Mouse (Mus musculus) testis, adult 2 months (tissue): Measurements from ENCODE around the gene Ankrd33. TPM values are rescaled to one million over a fixed set of nuclear protein-coding genes. Genes with fewer than 3 reads are reported as not detected.

Experiments
- H3K27ac ChIP-seq: fragments of 200-500 bp; 2 replicates; pipeline ENCODE4 v1.5.1; 2012; ENCODE audit warnings: low read depth, low read length; ENCODE audit not compliant: control insufficient read depth, insufficient read depth
- H3K27me3 ChIP-seq: fragments of 200-500 bp; 2 replicates; pipeline ENCODE4 v1.6.1; 2012; ENCODE audit warnings: mild to moderate bottlenecking, low read length, moderate library complexity; ENCODE audit not compliant: control insufficient read depth, insufficient read depth
- H3K36me3 ChIP-seq: fragments of 200-500 bp; 2 replicates; pipeline ENCODE4 v1.6.1; 2012; ENCODE audit warnings: mild to moderate bottlenecking, low read length; ENCODE audit not compliant: control insufficient read depth, insufficient read depth
- H3K4me1 ChIP-seq: fragments of 200-500 bp; 2 replicates; pipeline ENCODE4 v1.6.1; 2012; ENCODE audit warnings: low read length; ENCODE audit not compliant: control insufficient read depth, insufficient read depth
- H3K4me3 ChIP-seq: fragments of 200-500 bp; 2 replicates; pipeline ENCODE4 v1.5.1; 2012; ENCODE audit warnings: low read depth, mild to moderate bottlenecking, low read length, moderate library complexity, mixed read lengths; ENCODE audit not compliant: control insufficient read depth
- CTCF ChIP-seq: fragments of 200-500 bp; IDR thresholded peaks from 2 replicates; pipeline ENCODE4 v1.5.1; 2012; ENCODE audit warnings: low read depth, mild to moderate bottlenecking, inconsistent platforms, low read length, moderate library complexity; ENCODE audit not compliant: control insufficient read depth, insufficient read depth, insufficient replicate concordance
- POLR2A ChIP-seq: fragments of 200-500 bp; IDR thresholded peaks from 2 replicates; pipeline ENCODE4 v1.6.1; 2012; ENCODE audit warnings: low read depth, mild to moderate bottlenecking, inconsistent platforms, low read length, moderate library complexity; ENCODE audit not compliant: control insufficient read depth
- polyA plus RNA-seq: library from polyadenylated mRNA; depleted of rRNA; stranded (reverse); fragments of >200 nt; gene quantifications from 2 replicates; pipeline ENCODE4 v1.2.3, GENCODE M21; 2012

The Ankrd33 gene
- polyA plus RNA-seq, 1 experiment: not detected

GRCm38 (mm10) chr15:101133993-101134704, 18.6 kb downstream of the Ankrd33 start:
- Histone ChIP-seq H3K27me3 (no peaks in the 10 kb centered on the region), H3K36me3 (no peaks in the 10 kb centered on the region), H3K4me1 (peaks cover 12% of the 10 kb centered on the region), H3K27ac (no peak overlapping the region), H3K4me3 (no peak overlapping the region)
- TF ChIP-seq CTCF (no peak), POLR2A (no peak)

DNA sequence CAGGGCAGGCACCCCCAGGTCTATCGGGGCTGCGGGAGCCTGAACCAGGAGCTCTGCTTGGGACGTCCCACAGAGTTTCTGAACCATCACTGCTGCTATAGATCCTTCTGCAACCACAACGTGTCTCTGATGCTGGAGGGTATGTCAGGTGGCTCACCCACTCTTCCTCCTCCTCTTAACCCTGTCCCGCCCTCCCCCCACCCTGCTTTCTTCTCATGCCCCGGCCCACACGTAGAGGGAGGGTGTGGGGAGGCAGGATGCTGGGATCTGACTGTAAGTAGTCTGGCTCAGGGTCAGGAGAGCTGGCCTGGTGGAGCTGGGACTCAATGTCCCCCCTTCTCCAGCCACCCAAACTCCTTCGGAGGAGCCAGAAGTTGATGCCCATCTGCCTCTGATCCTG, 19.9 kb downstream of the Ankrd33 start:
- Histone ChIP-seq H3K4me3 (no peak overlapping the region), H3K4me1 (peaks cover 8% of the 10 kb centered on the region), H3K36me3 (no peaks in the 10 kb centered on the region), H3K27me3 (no peaks in the 10 kb centered on the region), H3K27ac (no peak overlapping the region)
- TF ChIP-seq CTCF (no peak), POLR2A (no peak)

- Histone ChIP-seq H3K27me3 (no peaks in the 10 kb centered on the region), H3K27ac (no peak overlapping the region), H3K36me3 (no peaks in the 10 kb centered on the region), H3K4me1 (peaks cover 8% of the 10 kb centered on the region), H3K4me3 (no peak overlapping the region)
- TF ChIP-seq CTCF (no peak), POLR2A (no peak)
These were observed 21.9 kb downstream of the Ankrd33 start for GRCm38 (mm10) chr15:101137455-101137854.

GRCm38 (mm10) chr15:101138675-101139074, 23.1 kb downstream of the Ankrd33 start:
- H3K36me3 ChIP-seq: no peaks in the 10 kb centered on the region
- no peak overlapping the region for H3K4me3 ChIP-seq
- no peak for TF ChIP-seq POLR2A
- no peak for TF ChIP-seq CTCF
- no peak overlapping the region for H3K27ac ChIP-seq
- H3K27me3 ChIP-seq: no peaks in the 10 kb centered on the region
- peaks cover 8% of the 10 kb centered on the region for H3K4me1 ChIP-seq

GRCm38 (mm10) chr15:101139885-101140284, 24.3 kb downstream of the Ankrd33 start:
- Histone ChIP-seq H3K4me3 (no peak overlapping the region), H3K36me3 (no peaks in the 10 kb centered on the region), H3K27ac (no peak overlapping the region), H3K27me3 (no peaks in the 10 kb centered on the region), H3K4me1 (peaks cover 9% of the 10 kb centered on the region)
- TF ChIP-seq POLR2A (no peak), CTCF (no peak)

DNA sequence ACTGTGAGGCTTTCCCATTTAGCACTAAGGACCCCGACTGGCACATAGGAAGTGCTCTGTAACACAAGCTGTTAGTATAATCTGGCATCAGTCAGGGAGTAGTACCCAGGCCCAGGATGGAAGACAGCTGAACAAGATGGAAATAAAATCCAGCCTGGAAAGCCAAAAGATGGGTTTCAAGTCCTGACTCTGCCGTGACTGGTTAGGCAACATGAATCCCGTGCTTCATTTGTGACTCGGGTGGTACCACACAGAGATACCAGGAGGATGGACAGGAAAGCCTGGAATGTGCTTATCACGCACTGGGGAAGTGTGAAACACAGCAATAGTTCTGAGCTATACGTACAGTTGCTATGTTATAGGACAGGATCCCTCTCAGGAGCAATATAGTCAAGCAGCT, 25.0 kb downstream of the Ankrd33 start:
- H3K36me3 ChIP-seq: no peaks in the 10 kb centered on the region
- no peak overlapping the region for H3K27ac ChIP-seq
- no peak for TF ChIP-seq CTCF
- TF ChIP-seq POLR2A: no peak
- H3K27me3 ChIP-seq: no peaks in the 10 kb centered on the region
- no peak overlapping the region for H3K4me3 ChIP-seq
- peaks cover 16% of the 10 kb centered on the region for H3K4me1 ChIP-seq

GRCm38 (mm10) chr15:101141061-101141541, 25.5 kb downstream of the Ankrd33 start:
- Histone ChIP-seq H3K4me1 (peaks cover 19% of the 10 kb centered on the region), H3K27ac (no peak overlapping the region), H3K27me3 (no peaks in the 10 kb centered on the region), H3K36me3 (no peaks in the 10 kb centered on the region), H3K4me3 (no peak overlapping the region)
- TF ChIP-seq POLR2A: no peak
